8 mouse cellular contexts compared by ENCODE assay signal in genomic region chr12:32955037-32955436, GRCm38 (mm10). TPM values are rescaled to one million over a fixed set of nuclear protein-coding genes. Genes with fewer than 3 reads are reported as not detected.
A peak's percentile ranks its signal among the peaks of the same experiment; 100 is the strongest.
DNase-seq lines count a peak whose midpoint lies in the region; ATAC-seq and TF ChIP-seq lines count a peak whose summit lies in the region.

No protein-coding gene starts in this region.

- no peak for TF ChIP-seq POLR2A in liver, adult 2 months (IDR thresholded peaks at IDR 0.05; ENCODE audit: extremely low read depth, insufficient read depth, low read length)

- H3K9me3 ChIP-seq in embryonic facial prominence, embryonic 14.5 days (ENCODE audit: control insufficient read depth, low read length), result no peaks in the 10 kb centered on the region
- H3K9me3 ChIP-seq in intestine, postnatal 0 days (ENCODE audit: control insufficient read depth), result no peaks in the 10 kb centered on the region
- no peaks in the 10 kb centered on the region for H3K9me3 ChIP-seq in neural tube, embryonic 14.5 days (ENCODE audit: control insufficient read depth, low read length)

- no peak for DNase-seq in liver, adult 2 months (ENCODE audit: extremely low read depth, low read depth, low spot score)
- no peak for DNase-seq in liver
- DNase-seq in embryonic facial prominence, embryonic 14.5 days (ENCODE audit: low spot score), result no peak
- DNase-seq in retina, postnatal 1 day, result no peak
- DNase-seq in embryo, embryonic 9.5 days (ENCODE audit: extremely low spot score), result no peak
- no peak for DNase-seq in left cerebral cortex, postnatal 4 days

- H3K4me2 ChIP-seq in embryonic facial prominence, embryonic 14.5 days (ENCODE audit: low read depth, low read length), result peak overlapping the region; percentile 74
- peak overlapping the region; percentile 78 for H3K4me2 ChIP-seq in intestine, postnatal 0 days (replicated peaks; ENCODE audit: low read depth)
- H3K4me2 ChIP-seq in neural tube, embryonic 14.5 days (ENCODE audit: low read depth, low read length), result peak overlapping the region; percentile 89

- intact Hi-C loops in left cerebral cortex, postnatal 4 days (cut with DNase I), result no loop called here

- TF ChIP-seq CTCF in liver, adult 2 months (IDR thresholded peaks at IDR 0.05; ENCODE audit: low read depth, low read length), result no peak
- no peak for TF ChIP-seq CTCF in intestine, postnatal 0 days (IDR thresholded peaks at IDR 0.05; ENCODE audit: low read depth)

- no peak for ATAC-seq in embryonic facial prominence, embryonic 14.5 days (ENCODE audit: low read depth)
- ATAC-seq in intestine, postnatal 0 days, result no peak
- ATAC-seq in neural tube, embryonic 14.5 days (ENCODE audit: low read depth), result no peak

- peaks cover 3% of the 10 kb centered on the region; the same call in 1 of the 2 replicates for H3K79me2 ChIP-seq in liver, adult 2 months (ENCODE audit: control insufficient read depth, insufficient read depth, low read length)

- under 1% methylated on average over 8 of the region's 8 CpGs for WGBS in liver, adult 2 months
- WGBS in embryonic facial prominence, embryonic 14.5 days, result under 1% methylated on average over 8 of the region's 8 CpGs
- WGBS in intestine, postnatal 0 days, result under 1% methylated on average over 8 of the region's 8 CpGs
- 5% methylated on average over 8 of the region's 8 CpGs for WGBS in neural tube, embryonic 14.5 days

- peak overlapping the region; percentile 95 for H3K4me3 ChIP-seq in liver, adult 2 months (ENCODE audit: insufficient read depth, low read depth, low read length)
- H3K4me3 ChIP-seq in embryonic facial prominence, embryonic 14.5 days (ENCODE audit: low read depth, low read length), result peak overlapping the region; percentile 83
- peak overlapping the region; percentile 68 for H3K4me3 ChIP-seq in intestine, postnatal 0 days (ENCODE audit: low read depth, low read length)
- peak overlapping the region; percentile 77 for H3K4me3 ChIP-seq in neural tube, embryonic 14.5 days (ENCODE audit: low read depth, low read length)

- peaks cover 7% of the 10 kb centered on the region for H3K4me1 ChIP-seq in liver, adult 2 months (ENCODE audit: control insufficient read depth, insufficient read depth, low read length)
- H3K4me1 ChIP-seq in embryonic facial prominence, embryonic 14.5 days (ENCODE audit: control insufficient read depth, insufficient read depth, low read length), result peaks cover 14% of the 10 kb centered on the region
- H3K4me1 ChIP-seq in intestine, postnatal 0 days (replicated peaks; ENCODE audit: control insufficient read depth, insufficient read depth, low read length), result peaks cover 12% of the 10 kb centered on the region
- H3K4me1 ChIP-seq in neural tube, embryonic 14.5 days (ENCODE audit: control insufficient read depth, insufficient read depth, low read length), result peaks cover 12% of the 10 kb centered on the region

- no peaks in the 10 kb centered on the region for H3K36me3 ChIP-seq in liver, adult 2 months (ENCODE audit: control insufficient read depth, insufficient read depth, low read length)
- no peaks in the 10 kb centered on the region for H3K36me3 ChIP-seq in embryonic facial prominence, embryonic 14.5 days (ENCODE audit: control insufficient read depth, insufficient read depth, low read length)
- H3K36me3 ChIP-seq in intestine, postnatal 0 days (ENCODE audit: control insufficient read depth, insufficient read depth), result no peaks in the 10 kb centered on the region
- no peaks in the 10 kb centered on the region for H3K36me3 ChIP-seq in neural tube, embryonic 14.5 days (ENCODE audit: control insufficient read depth, insufficient read depth, low read length)

- H3K9ac ChIP-seq in liver, adult 2 months (ENCODE audit: low read depth, low read length), result peak overlapping the region; percentile 95
- peak overlapping the region; percentile 91 for H3K9ac ChIP-seq in embryonic facial prominence, embryonic 14.5 days (ENCODE audit: low read depth, low read length)
- H3K9ac ChIP-seq in intestine, postnatal 0 days (ENCODE audit: low read depth, low read length), result peak overlapping the region; percentile 81
- H3K9ac ChIP-seq in neural tube, embryonic 14.5 days (replicated peaks; ENCODE audit: low read depth, low read length), result peak overlapping the region; percentile 78; the same call in 1 of the 2 replicates

- peak overlapping the region; percentile 98 for H3K27ac ChIP-seq in liver, adult 2 months (replicated peaks; ENCODE audit: insufficient read depth, low read depth, low read length)
- H3K27ac ChIP-seq in embryonic facial prominence, embryonic 14.5 days (replicated peaks; ENCODE audit: low read depth, low read length), result peak overlapping the region; percentile 97
- H3K27ac ChIP-seq in intestine, postnatal 0 days (ENCODE audit: low read depth, low read length), result peak overlapping the region; percentile 97
- no peak overlapping the region for H3K27ac ChIP-seq in neural tube, embryonic 14.5 days (ENCODE audit: low read depth, low read length)

- no peaks in the 10 kb centered on the region for H3K27me3 ChIP-seq in liver, adult 2 months (ENCODE audit: control insufficient read depth, insufficient read depth, low read length)
- H3K27me3 ChIP-seq in embryonic facial prominence, embryonic 14.5 days (replicated peaks; ENCODE audit: control insufficient read depth, insufficient read depth, low read length), result no peaks in the 10 kb centered on the region
- no peaks in the 10 kb centered on the region for H3K27me3 ChIP-seq in intestine, postnatal 0 days (replicated peaks; ENCODE audit: control insufficient read depth, insufficient read depth, low read length)
- no peaks in the 10 kb centered on the region for H3K27me3 ChIP-seq in neural tube, embryonic 14.5 days (ENCODE audit: control insufficient read depth, insufficient read depth, low read length)

RNA-seq across cellular contexts. Expression of gene Sypl, which starts 1.3 kb away (rescaled TPM):
- total RNA-seq in liver, adult 2 months (2014; rRNA removed), result 38.6 and 42.0 TPM in 2 replicates
- polyA plus RNA-seq in liver, adult 2 months (2012; rRNA removed), result 41.2 and 48.4 TPM in 2 replicates
- polyA plus RNA-seq in embryonic facial prominence, embryonic 14.5 days (2014; fragmentation: Nextera tagmentation; extraction: Ambion mirVana), result 115 and 119 TPM in 2 replicates
- 176 and 181 TPM in 2 replicates for polyA plus RNA-seq in intestine, postnatal 0 days (2015; fragmentation: Nextera tagmentation; extraction: Ambion mirVana)
- polyA plus RNA-seq in neural tube, embryonic 14.5 days (2014; fragmentation: Nextera tagmentation; extraction: Ambion mirVana), result 38.7 and 48.0 TPM in 2 replicates
- 10 to 100 TPM; 32.2 TPM for total RNA-seq in left cerebral cortex, postnatal 4 days (2021)
